Mouse (Mus musculus) erythroblast, embryonic 14.5 days (primary cell): ENCODE measurements around the gene Kif18b.

ENCODE experiments used
- GATA1 ChIP-seq: IDR thresholded peaks from 2 replicates; pipeline ENCODE4 v1.6.1; 2012; ENCODE audit warnings: low read length, inconsistent platforms, mixed read lengths
- TAL1 ChIP-seq: IDR thresholded peaks from 3 replicates; pipeline ENCODE4 v1.6.1; 2012; ENCODE audit warnings: low read length, inconsistent platforms, mixed read lengths

DNA sequence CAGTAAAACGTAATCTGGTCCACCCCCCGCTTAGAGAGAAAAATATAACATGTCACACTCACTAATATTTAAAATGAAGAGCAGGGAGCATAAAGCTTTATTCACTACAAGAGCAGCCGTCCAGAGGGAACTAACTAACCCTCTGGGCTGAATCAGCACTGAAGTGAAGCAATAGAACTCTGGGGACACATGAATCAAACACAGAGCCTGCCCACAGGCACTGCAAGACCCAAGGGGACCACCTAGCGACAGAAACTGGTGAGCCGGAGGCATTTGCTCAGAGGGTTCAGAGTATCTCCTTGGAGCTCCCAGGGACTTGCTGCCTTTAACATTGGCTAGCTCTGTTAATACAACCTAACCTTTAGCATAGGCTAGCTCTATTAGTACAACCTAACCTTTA is 34.8 kb downstream of the Kif18b start:
- no peak for TF ChIP-seq GATA1
- TF ChIP-seq TAL1, result no peak
